Mouse (Mus musculus) right cerebral cortex, postnatal 4 days (tissue): ENCODE results near the gene Tcea3.

Experiments used
- DNase-seq: peaks from one replicate; pipeline ENCODE4 v3.0.0-alpha.2; 2022

Gene Tcea3

GRCm38 (mm10) chr4:136282621-136283480 lies 35.3 kb downstream of the Tcea3 start:
- DNase-seq, result no peak

- no peak for DNase-seq
Measured at GRCm38 (mm10) chr4:136283783-136284182, 36.3 kb downstream of the Tcea3 start.

GRCm38 (mm10) chr4:136284455-136284854 lies 36.9 kb downstream of the Tcea3 start, which contains the start of gene Zfp46:
Gene Zfp46 (plus strand): TSS chr4:136284683.
- peak; percentile 88 for DNase-seq

GRCm38 (mm10) chr4:136284891-136285290 lies 37.4 kb downstream of the Tcea3 start:
- peak; percentile 25 for DNase-seq

- DNase-seq, result peak; percentile 84
Measured at GRCm38 (mm10) chr4:136285348-136285810, 37.9 kb downstream of the Tcea3 start.

GRCm38 (mm10) chr4:136285811-136286371 lies 38.4 kb downstream of the Tcea3 start:
- peak; percentile 93 for DNase-seq

- DNase-seq, result no peak
Measured at GRCm38 (mm10) chr4:136289918-136290780, 42.6 kb downstream of the Tcea3 start.

- DNase-seq, result no peak
Measured at GRCm38 (mm10) chr4:136290781-136291595, 43.5 kb downstream of the Tcea3 start.

GRCm38 (mm10) chr4:136291692-136292091 lies 44.2 kb downstream of the Tcea3 start:
- DNase-seq, result no peak

GRCm38 (mm10) chr4:136295941-136296340 lies 48.4 kb downstream of the Tcea3 start:
- DNase-seq, result no peak

- DNase-seq, result no peak
Measured at GRCm38 (mm10) chr4:136302462-136302861, 54.9 kb downstream of the Tcea3 start.

GRCm38 (mm10) chr4:136304181-136304580 lies 56.7 kb downstream of the Tcea3 start:
- no peak for DNase-seq

GRCm38 (mm10) chr4:136308355-136308754 lies 60.8 kb downstream of the Tcea3 start:
- no peak for DNase-seq

GRCm38 (mm10) chr4:136309780-136310179 lies 62.3 kb downstream of the Tcea3 start:
- peak; percentile 9 for DNase-seq

- peak; percentile 100 for DNase-seq
Measured at GRCm38 (mm10) chr4:136310229-136311041, 62.9 kb downstream of the Tcea3 start, which contains the start of gene Hnrnpr. Gene Hnrnpr (plus strand): TSS chr4:136310942.

- DNase-seq, result peak; percentile 40
Measured at GRCm38 (mm10) chr4:136311042-136311999, 63.8 kb downstream of the Tcea3 start.

- no peak for DNase-seq
Measured at GRCm38 (mm10) chr4:136312616-136313015, 65.1 kb downstream of the Tcea3 start.

GRCm38 (mm10) chr4:136317667-136318066 lies 70.1 kb downstream of the Tcea3 start:
- no peak for DNase-seq

- DNase-seq, result no peak
Measured at GRCm38 (mm10) chr4:136320016-136320415, 72.5 kb downstream of the Tcea3 start.

GRCm38 (mm10) chr4:136324226-136324625 lies 76.7 kb downstream of the Tcea3 start:
- no peak for DNase-seq
